Mouse (Mus musculus): ENCODE measurements at regions not wholly inside any gene's neighbourhood (a gene's known extent, or its start where the extent isn't known, plus 50 kb on each side); places are given as distances from the start of the nearest gene placed in this dataset.
"Not testable (repeated sequence)": the region's sequence is repeated elsewhere in the genome, so short reads cannot be mapped to it uniquely, and the experiment has no call there.

GRCm38 (mm10) chr14:53081024-53081711 lies 585.6 kb upstream of the Olfr1507 start:
- not testable (repeated sequence) for H3K27ac ChIP-seq (ENCODE audit: insufficient read depth, low read length); H3K4me3 ChIP-seq (ENCODE audit: insufficient read depth, low read length)

GRCm38 (mm10) chr14:53080556-53080955 lies 585.0 kb upstream of the Olfr1507 start:
- not testable (repeated sequence) for H3K4me3 ChIP-seq (ENCODE audit: insufficient read depth, low read length); H3K27ac ChIP-seq (ENCODE audit: insufficient read depth, low read length); H3K4me1 ChIP-seq (ENCODE audit: control insufficient read depth, insufficient read depth, low read length)

More at GRCm38 (mm10) chr14:53081024-53081711, 585.6 kb upstream of the Olfr1507 start:
- not testable (repeated sequence) for H3K4me1 ChIP-seq (ENCODE audit: control insufficient read depth, insufficient read depth, low read length)

GRCm38 (mm10) chr14:53075937-53076336 lies 580.4 kb upstream of the Olfr1507 start:
- H3K4me1 ChIP-seq (ENCODE audit: control insufficient read depth, insufficient read depth, low read length), result not testable (repeated sequence)

GRCm38 (mm10) chr14:53073126-53073525 lies 577.6 kb upstream of the Olfr1507 start:
- H3K27ac ChIP-seq (ENCODE audit: insufficient read depth, low read length); H3K4me1 ChIP-seq (ENCODE audit: control insufficient read depth, insufficient read depth, low read length); H3K4me3 ChIP-seq (ENCODE audit: insufficient read depth, low read length): not testable (repeated sequence)

More at GRCm38 (mm10) chr14:53075937-53076336, 580.4 kb upstream of the Olfr1507 start:
- H3K27ac ChIP-seq (ENCODE audit: insufficient read depth, low read length); H3K4me3 ChIP-seq (ENCODE audit: insufficient read depth, low read length): not testable (repeated sequence)

- H3K4me1 ChIP-seq (ENCODE audit: control insufficient read depth, insufficient read depth, low read length); H3K4me3 ChIP-seq (ENCODE audit: insufficient read depth, low read length); H3K27ac ChIP-seq (ENCODE audit: insufficient read depth, low read length): not testable (repeated sequence)
These were observed 577.0 kb upstream of the Olfr1507 start for GRCm38 (mm10) chr14:53072502-53072901.

GRCm38 (mm10) chr14:53054439-53054838 lies 558.9 kb upstream of the Olfr1507 start:
- not testable (repeated sequence) for H3K27ac ChIP-seq (ENCODE audit: insufficient read depth, low read length); H3K4me3 ChIP-seq (ENCODE audit: insufficient read depth, low read length); H3K4me1 ChIP-seq (ENCODE audit: control insufficient read depth, insufficient read depth, low read length)

GRCm38 (mm10) chr14:53053465-53054123 lies 558.0 kb upstream of the Olfr1507 start:
- H3K4me3 ChIP-seq (ENCODE audit: insufficient read depth, low read length); H3K27ac ChIP-seq (ENCODE audit: insufficient read depth, low read length); H3K4me1 ChIP-seq (ENCODE audit: control insufficient read depth, insufficient read depth, low read length): not testable (repeated sequence)

- not testable (repeated sequence) for H3K27ac ChIP-seq (ENCODE audit: insufficient read depth, low read length); H3K4me3 ChIP-seq (ENCODE audit: insufficient read depth, low read length); H3K4me1 ChIP-seq (ENCODE audit: control insufficient read depth, insufficient read depth, low read length)
These were observed 552.1 kb upstream of the Olfr1507 start for GRCm38 (mm10) chr14:53047683-53048082.

GRCm38 (mm10) chr14:53046975-53047374 lies 551.4 kb upstream of the Olfr1507 start:
- not testable (repeated sequence) for H3K4me1 ChIP-seq (ENCODE audit: control insufficient read depth, insufficient read depth, low read length); H3K4me3 ChIP-seq (ENCODE audit: insufficient read depth, low read length); H3K27ac ChIP-seq (ENCODE audit: insufficient read depth, low read length)

- H3K4me3 ChIP-seq (ENCODE audit: insufficient read depth, low read length); H3K4me1 ChIP-seq (ENCODE audit: control insufficient read depth, insufficient read depth, low read length); H3K27ac ChIP-seq (ENCODE audit: insufficient read depth, low read length): not testable (repeated sequence)
These were observed 549.8 kb upstream of the Olfr1507 start for GRCm38 (mm10) chr14:53045331-53045730.

- not testable (repeated sequence) for H3K4me1 ChIP-seq (ENCODE audit: control insufficient read depth, insufficient read depth, low read length); H3K27ac ChIP-seq (ENCODE audit: insufficient read depth, low read length)
These were observed 548.6 kb upstream of the Olfr1507 start for GRCm38 (mm10) chr14:53044101-53044500.

GRCm38 (mm10) chr14:53042016-53042415 lies 546.5 kb upstream of the Olfr1507 start:
- peak; percentile 25; the same call in 1 of the 2 replicates for TF ChIP-seq CTCF (IDR thresholded peaks at IDR 0.05; ENCODE audit: extremely low read depth, insufficient read depth, low read length)
- not testable (repeated sequence) for H3K4me3 ChIP-seq (ENCODE audit: insufficient read depth, low read length); H3K27ac ChIP-seq (ENCODE audit: insufficient read depth, low read length); H3K4me1 ChIP-seq (ENCODE audit: control insufficient read depth, insufficient read depth, low read length)

More at GRCm38 (mm10) chr14:53044101-53044500, 548.6 kb upstream of the Olfr1507 start:
- H3K4me3 ChIP-seq (ENCODE audit: insufficient read depth, low read length), result not testable (repeated sequence)

GRCm38 (mm10) chr14:53039475-53039874 lies 543.9 kb upstream of the Olfr1507 start:
- H3K4me1 ChIP-seq (ENCODE audit: control insufficient read depth, insufficient read depth, low read length); H3K4me3 ChIP-seq (ENCODE audit: insufficient read depth, low read length); H3K27ac ChIP-seq (ENCODE audit: insufficient read depth, low read length): not testable (repeated sequence)

GRCm38 (mm10) chr14:53034940-53035339 lies 539.4 kb upstream of the Olfr1507 start:
- H3K4me1 ChIP-seq (ENCODE audit: control insufficient read depth, insufficient read depth, low read length); H3K4me3 ChIP-seq (ENCODE audit: insufficient read depth, low read length); H3K27ac ChIP-seq (ENCODE audit: insufficient read depth, low read length): not testable (repeated sequence)

- not testable (repeated sequence) for H3K4me3 ChIP-seq (ENCODE audit: insufficient read depth, low read length); H3K4me1 ChIP-seq (ENCODE audit: control insufficient read depth, insufficient read depth, low read length); H3K27ac ChIP-seq (ENCODE audit: insufficient read depth, low read length)
These were observed 537.7 kb upstream of the Olfr1507 start for GRCm38 (mm10) chr14:53033221-53033620.

- not testable (repeated sequence) for H3K27ac ChIP-seq (ENCODE audit: insufficient read depth, low read length); H3K4me3 ChIP-seq (ENCODE audit: insufficient read depth, low read length)
These were observed 536.9 kb upstream of the Olfr1507 start for GRCm38 (mm10) chr14:53032498-53032897.

More at GRCm38 (mm10) chr14:53032498-53032897, 536.9 kb upstream of the Olfr1507 start:
- H3K4me1 ChIP-seq (ENCODE audit: control insufficient read depth, insufficient read depth, low read length), result not testable (repeated sequence)
